ENCODE assay signal across 8 mouse cellular contexts in the genomic region with DNA sequence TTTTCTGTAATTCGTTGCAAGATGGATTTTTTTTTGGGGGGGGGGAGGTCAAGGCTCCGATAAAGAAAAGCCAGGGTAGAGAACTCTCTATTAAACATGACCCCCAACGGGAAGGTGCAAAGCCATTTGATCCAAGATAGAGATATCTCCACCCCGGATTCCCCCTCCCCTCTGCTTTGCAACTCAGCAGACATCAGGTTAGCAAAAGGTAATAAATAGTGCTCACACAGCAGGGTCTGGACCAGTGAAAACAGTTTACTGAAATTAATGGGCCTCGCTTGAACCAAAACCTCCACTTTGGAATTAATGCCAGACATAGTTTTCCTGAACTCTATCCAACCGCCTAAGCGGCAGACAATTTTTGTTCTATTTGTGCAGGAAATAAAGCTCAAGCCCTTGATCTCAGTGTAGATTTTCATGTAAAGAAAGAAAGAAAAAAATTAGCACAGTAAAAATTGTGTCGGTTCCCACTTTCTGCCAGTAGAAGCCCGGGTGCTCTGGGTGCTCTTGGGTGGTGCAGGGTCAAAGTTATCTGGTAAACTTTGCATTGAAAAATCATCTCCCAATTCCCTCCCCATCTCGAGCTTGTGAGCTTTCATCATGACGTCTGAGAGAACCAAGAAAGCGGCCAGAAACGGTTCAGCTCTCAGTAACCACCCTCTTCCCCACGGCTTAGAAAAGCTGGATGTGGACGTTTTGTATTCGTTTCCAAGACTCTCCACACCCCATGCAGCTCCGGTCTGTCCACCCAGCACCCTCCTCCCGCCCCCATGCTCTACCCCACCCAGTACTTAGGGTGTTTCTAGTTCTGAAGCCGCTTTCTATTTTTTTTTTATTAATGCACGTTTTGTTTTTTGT. TPM values are rescaled to one million over a fixed set of nuclear protein-coding genes. Genes with fewer than 3 reads are reported as not detected.
A peak's percentile ranks its signal among the peaks of the same experiment; 100 is the strongest.
DNase-seq lines count a peak whose midpoint lies in the region; ATAC-seq and TF ChIP-seq lines count a peak whose summit lies in the region.

No protein-coding gene starts in this region.

- peak overlapping the region; percentile 40 to 63 for H3K4me3 ChIP-seq in MEL (ENCODE audit: control insufficient read depth in 1 of 2, insufficient read depth in 1 of 2, low read depth in 2 of 2, low read length in 2 of 2)
- peak overlapping the region; percentile 25 for H3K4me3 ChIP-seq in hindbrain, embryonic 12.5 days
- peak overlapping the region; percentile 60 for H3K4me3 ChIP-seq in liver, embryonic 12.5 days
- peak overlapping the region; percentile 28 for H3K4me3 ChIP-seq in neural tube, embryonic 14.5 days (ENCODE audit: low read depth, low read length)

- no peak for TF ChIP-seq RAD21 in MEL (IDR thresholded peaks at IDR 0.05; ENCODE audit: low read depth, low read length)

- peak overlapping the region; percentile 95 for H3K9ac ChIP-seq in MEL (ENCODE audit: control insufficient read depth, low read depth, low read length, poor library complexity, severe bottlenecking)
- H3K9ac ChIP-seq in hindbrain, embryonic 12.5 days, result peak overlapping the region; percentile 64
- H3K9ac ChIP-seq in liver, embryonic 12.5 days, result peak overlapping the region; percentile 64
- H3K9ac ChIP-seq in neural tube, embryonic 14.5 days (replicated peaks; ENCODE audit: low read depth, low read length), result peak overlapping the region; percentile 62

- no peak for TF ChIP-seq CTCF in MEL (IDR thresholded peaks at IDR 0.05 in 2 of 3, conservative IDR thresholded peaks at IDR 0.05 in 1 of 3; ENCODE audit: control insufficient read depth in 1 of 3, insufficient read depth in 1 of 3, low read depth in 2 of 3, low read length in 3 of 3, poor library complexity in 1 of 3, severe bottlenecking in 1 of 3)

- H3K4me1 ChIP-seq in MEL (ENCODE audit: control insufficient read depth in 1 of 2, insufficient read depth in 2 of 2, low read length in 2 of 2), result peaks cover 6 to 40% of the 10 kb centered on the region in 2 experiments
- peaks cover 92% of the 10 kb centered on the region for H3K4me1 ChIP-seq in hindbrain, embryonic 12.5 days
- peaks cover 93% of the 10 kb centered on the region for H3K4me1 ChIP-seq in liver, embryonic 12.5 days
- peaks cover 78% of the 10 kb centered on the region for H3K4me1 ChIP-seq in neural tube, embryonic 14.5 days (ENCODE audit: control insufficient read depth, insufficient read depth, low read length)

- no peak for TF ChIP-seq POLR2A in MEL (IDR thresholded peaks at IDR 0.05; ENCODE audit: control insufficient read depth in 1 of 2, insufficient read depth in 1 of 2, low read depth in 1 of 2, low read length in 2 of 2, poor library complexity in 1 of 2)

- peak overlapping the region; percentile 100 for H3K27ac ChIP-seq in MEL (ENCODE audit: control insufficient read depth, low read depth, low read length)
- peak overlapping the region; percentile 99 for H3K27ac ChIP-seq in hindbrain, embryonic 12.5 days
- peak overlapping the region; percentile 90 for H3K27ac ChIP-seq in liver, embryonic 12.5 days
- peak overlapping the region; percentile 99 for H3K27ac ChIP-seq in neural tube, embryonic 14.5 days (ENCODE audit: low read depth, low read length)

- under 1% methylated on average over 20 of the region's 20 CpGs for WGBS in hindbrain, embryonic 12.5 days
- WGBS in liver, embryonic 12.5 days (ENCODE audit: insufficient replicate concordance), result 6% methylated on average over 20 of the region's 20 CpGs
- WGBS in neural tube, embryonic 14.5 days, result under 1% methylated on average over 20 of the region's 20 CpGs

- H3K27me3 ChIP-seq in MEL (ENCODE audit: control insufficient read depth in 1 of 2, insufficient read depth in 2 of 2, low read length in 2 of 2), result no peaks in the 10 kb centered on the region
- H3K27me3 ChIP-seq in hindbrain, embryonic 12.5 days, result no peaks in the 10 kb centered on the region
- H3K27me3 ChIP-seq in liver, embryonic 12.5 days (replicated peaks), result peaks cover 39% of the 10 kb centered on the region
- H3K27me3 ChIP-seq in neural tube, embryonic 14.5 days (ENCODE audit: control insufficient read depth, insufficient read depth, low read length), result no peaks in the 10 kb centered on the region

- H3K4me2 ChIP-seq in hindbrain, embryonic 12.5 days (replicated peaks), result peak overlapping the region; percentile 64
- peak overlapping the region; percentile 86 for H3K4me2 ChIP-seq in liver, embryonic 12.5 days
- H3K4me2 ChIP-seq in neural tube, embryonic 14.5 days (ENCODE audit: low read depth, low read length), result peak overlapping the region; percentile 62

- ATAC-seq in erythroblast, adult 5-6 weeks (replicated peaks; ENCODE audit: low FRiP score, poor library complexity, severe bottlenecking), result peak; percentile 53; the same call in 1 of the 2 replicates
- ATAC-seq in hindbrain, embryonic 12.5 days (ENCODE audit: low FRiP score), result peak; percentile 15; the same call in 1 of the 2 replicates
- ATAC-seq in liver, embryonic 12.5 days, result peak; percentile 35
- peak; percentile 13; the same call in 1 of the 2 replicates for ATAC-seq in neural tube, embryonic 14.5 days (ENCODE audit: low read depth)

- H3K36me3 ChIP-seq in MEL (ENCODE audit: control insufficient read depth in 1 of 2, insufficient read depth in 2 of 2, low read length in 2 of 2), result peaks cover 0 to 33% of the 10 kb centered on the region in 2 experiments; a peak in 2 of 4 replicates
- no peaks in the 10 kb centered on the region for H3K36me3 ChIP-seq in hindbrain, embryonic 12.5 days
- no peaks in the 10 kb centered on the region for H3K36me3 ChIP-seq in liver, embryonic 12.5 days
- no peaks in the 10 kb centered on the region for H3K36me3 ChIP-seq in neural tube, embryonic 14.5 days (ENCODE audit: control insufficient read depth, insufficient read depth, low read length)

- TF ChIP-seq EP300 in MEL (IDR thresholded peaks at IDR 0.05; ENCODE audit: low read depth in 1 of 2, low read length in 2 of 2), result no peak

- H3K79me2 ChIP-seq in MEL (ENCODE audit: control insufficient read depth, insufficient read depth, low read length, poor library complexity), result peaks cover 5% of the 10 kb centered on the region

- DNase-seq in adrenal gland, adult 2 months, result peak; percentile 54
- DNase-seq in adrenal gland, adult 8-10 months, result no peak
- DNase-seq in MEL (ENCODE audit: low read depth, low spot score), result peak; percentile 74
- no peak for DNase-seq in ovary, adult 18-20 months (ENCODE audit: low spot score)

- H3K9me3 ChIP-seq in MEL (replicated peaks; ENCODE audit: insufficient read depth, low read length), result no peaks in the 10 kb centered on the region
- no peaks in the 10 kb centered on the region for H3K9me3 ChIP-seq in hindbrain, embryonic 12.5 days (replicated peaks)
- H3K9me3 ChIP-seq in liver, embryonic 12.5 days (replicated peaks), result no peaks in the 10 kb centered on the region
- H3K9me3 ChIP-seq in neural tube, embryonic 14.5 days (ENCODE audit: control insufficient read depth, low read length), result no peaks in the 10 kb centered on the region

TF ChIP-seq in MEL, 35 proteins besides CTCF, POLR2A, EP300 and RAD21 (continues in another document):
- TF ChIP-seq MYB (IDR thresholded peaks at IDR 0.05; ENCODE audit: low read depth, low read length) (no peak), HCFC1 (IDR thresholded peaks at IDR 0.05; ENCODE audit: low read depth, low read length) (no peak), E2F4 (IDR thresholded peaks at IDR 0.05; ENCODE audit: borderline replicate concordance, low read depth, low read length) (no peak), GATA1 (IDR thresholded peaks at IDR 0.05; ENCODE audit: low read depth, low read length) (peak; percentile 9; the same call in 1 of the 2 replicates), GABPA (IDR thresholded peaks at IDR 0.05; ENCODE audit: low read depth, low read length) (no peak), ZKSCAN1 (IDR thresholded peaks at IDR 0.05; ENCODE audit: low read depth, low read length) (no peak), USF2 (IDR thresholded peaks at IDR 0.05; ENCODE audit: borderline replicate concordance in 1 of 2, insufficient read depth in 1 of 2, low read depth in 1 of 2, low read length in 2 of 2) (no peak), SIN3A (IDR thresholded peaks at IDR 0.05; ENCODE audit: low read length) (no peak), UBTF (IDR thresholded peaks at IDR 0.05; ENCODE audit: borderline replicate concordance, insufficient read depth, low read depth, low read length) (no peak), ELF1 (IDR thresholded peaks at IDR 0.05; ENCODE audit: low read depth, low read length) (no peak), RCOR1 (IDR thresholded peaks at IDR 0.05; ENCODE audit: low read depth, low read length) (0 out of 2 replicates have a peak, but pooled peaks have one; percentile 52), BHLHE40 (IDR thresholded peaks at IDR 0.05; ENCODE audit: borderline replicate concordance, low read depth, low read length) (no peak)

RNA-seq across cellular contexts. Expression of gene Irf2bpl, which starts 9.0 kb away (rescaled TPM):
- 10 to 100 TPM; 51.1 to 79.5 TPM for total RNA-seq in adrenal gland, adult 2 months (2021)
- polyA plus RNA-seq in adrenal gland, adult 2 months (2012; rRNA removed), result 121 and 122 TPM in 2 replicates
- total RNA-seq in adrenal gland, adult 8-10 months (2022), result 10 to 100 TPM; 69.8 to 92.2 (median 82.8) TPM
- total RNA-seq in MEL (2012; rRNA removed), result 6.9 and 8.2 TPM in 2 replicates
- 1 to 10 TPM in 1 of 2 experiments, not detected in 1; 8.0 TPM for polyA plus RNA-seq in MEL (2012; ENCODE audit: insufficient read depth in 1 of 2, insufficient read length in 2 of 2, low read depth in 1 of 2, low replicate concordance in 2 of 2, missing spikeins in 1 of 2)
- total RNA-seq in erythroblast, adult 5-6 weeks (2015; ENCODE audit: low replicate concordance), result 0.21 and 0.77 TPM in 2 replicates
- total RNA-seq in erythroblast, adult 5-6 weeks (2017; ENCODE audit: low replicate concordance), result 0.42 TPM in 1 of 2 replicates, not detected in the other
- 75.9 and 86.3 TPM in 2 replicates for polyA plus RNA-seq in hindbrain, embryonic 12.5 days (2016; fragmentation: Nextera tagmentation; extraction: Ambion mirVana)
- polyA plus RNA-seq in liver, embryonic 12.5 days (2016; fragmentation: Nextera tagmentation; extraction: Ambion mirVana), result 6.7 and 7.7 TPM in 2 replicates
- 47.6 and 58.3 TPM in 2 replicates for polyA plus RNA-seq in neural tube, embryonic 14.5 days (2014; fragmentation: Nextera tagmentation; extraction: Ambion mirVana)

RNA-seq across cellular contexts. Expression of gene Cipc, which starts 53.3 kb away (rescaled TPM):
- total RNA-seq in adrenal gland, adult 2 months (2021), result 10 to 100 TPM; 17.9 to 29.3 TPM
- 38.5 and 39.8 TPM in 2 replicates for polyA plus RNA-seq in adrenal gland, adult 2 months (2012; rRNA removed)
- 10 to 100 TPM; 25.4 to 43.9 (median 32.1) TPM for total RNA-seq in adrenal gland, adult 8-10 months (2022)
- 22.5 and 24.8 TPM in 2 replicates for total RNA-seq in MEL (2012; rRNA removed)
- 10 to 100 TPM; 27.5 to 98.1 TPM for polyA plus RNA-seq in MEL (2012; ENCODE audit: insufficient read depth in 1 of 2, insufficient read length in 2 of 2, low read depth in 1 of 2, low replicate concordance in 2 of 2, missing spikeins in 1 of 2)
- total RNA-seq in erythroblast, adult 5-6 weeks (2015; ENCODE audit: low replicate concordance), result 4.8 and 7.1 TPM in 2 replicates
- 5.6 and 8.2 TPM in 2 replicates for total RNA-seq in erythroblast, adult 5-6 weeks (2017; ENCODE audit: low replicate concordance)
- 41.1 and 46.9 TPM in 2 replicates for polyA plus RNA-seq in hindbrain, embryonic 12.5 days (2016; fragmentation: Nextera tagmentation; extraction: Ambion mirVana)
- 18.0 and 19.2 TPM in 2 replicates for polyA plus RNA-seq in liver, embryonic 12.5 days (2016; fragmentation: Nextera tagmentation; extraction: Ambion mirVana)
- 51.7 and 54.2 TPM in 2 replicates for polyA plus RNA-seq in neural tube, embryonic 14.5 days (2014; fragmentation: Nextera tagmentation; extraction: Ambion mirVana)

Comparison
In these comparisons a context has a peak if more than half of its experiments do, and no peak if none do; other contexts are left out.
1. DNase-seq: peak in adrenal gland, adult 2 months (single experiment) and MEL (single experiment); none in adrenal gland, adult 8-10 months (single experiment) and ovary, adult 18-20 months (single experiment).
2. Peak in every context shown above with its lines, with median percentiles within 50 percentile points of each other: H3K27ac ChIP-seq, H3K4me3 ChIP-seq, H3K9ac ChIP-seq, ATAC-seq and H3K4me2 ChIP-seq.